Mouse (Mus musculus) midbrain, postnatal 0 days (tissue): ENCODE data around the gene Strip2. TPM values are rescaled to one million over a fixed set of nuclear protein-coding genes. Genes with fewer than 3 reads are reported as not detected.

Source experiments
- ATAC-seq: fragments of 200-750 bp; cut with Nextera tagmentation; 2 replicates; pipeline ENCODE4 v1.8.0; 2017; ENCODE audit warnings: moderate number of reproducible peaks, mild to moderate bottlenecking, moderate TSS enrichment, moderate library complexity; ENCODE audit not compliant: low FRiP score
- DNase-seq: peaks from one replicate; pipeline ENCODE4 v3.0.0-alpha.2; 2015; ENCODE audit warnings: low spot score
- H3K27ac ChIP-seq: fragments of 300-500 bp; sonication (generic); 2 replicates; pipeline ENCODE4 v1.5.1; 2014; ENCODE audit warnings: low read depth, mild to moderate bottlenecking, low read length, mixed read lengths
- H3K27me3 ChIP-seq: fragments of 300-500 bp; sonication (generic); 2 replicates; pipeline ENCODE4 v1.6.1; 2014; ENCODE audit warnings: low read length, control low read depth, mixed read lengths; ENCODE audit not compliant: insufficient read depth
- H3K36me3 ChIP-seq: fragments of 300-500 bp; sonication (generic); 2 replicates; pipeline ENCODE4 v1.6.1; 2014; ENCODE audit warnings: low read length, control low read depth, mixed read lengths; ENCODE audit not compliant: insufficient read depth
- H3K4me1 ChIP-seq: fragments of 300-500 bp; sonication (generic); 2 replicates; pipeline ENCODE4 v1.6.1; 2014; ENCODE audit warnings: mild to moderate bottlenecking, control low read depth, antibody characterized with exemption, low read length, mixed read lengths; ENCODE audit not compliant: insufficient read depth
- H3K4me2 ChIP-seq: fragments of 300-500 bp; sonication (generic); 2 replicates; pipeline ENCODE4 v1.6.1; 2014; ENCODE audit warnings: low read depth, mild to moderate bottlenecking, low read length, mixed read lengths; ENCODE audit not compliant: poor library complexity, severe bottlenecking
- H3K4me3 ChIP-seq: fragments of 300-500 bp; sonication (generic); 2 replicates; pipeline ENCODE4 v1.5.1; 2014; ENCODE audit warnings: low read depth, mild to moderate bottlenecking, low read length, moderate library complexity
- H3K9ac ChIP-seq: fragments of 300-500 bp; sonication (generic); replicated peaks from 2 replicates; pipeline ENCODE4 v1.6.1; 2014; ENCODE audit warnings: mild to moderate bottlenecking, low read length, moderate library complexity, mixed read lengths; ENCODE audit not compliant: poor library complexity, severe bottlenecking
- H3K9me3 ChIP-seq: fragments of 300-500 bp; sonication (generic); 2 replicates; pipeline ENCODE4 v1.6.1; 2016; ENCODE audit warnings: low read length, control low read depth
- CTCF ChIP-seq: IDR thresholded peaks from 2 replicates; pipeline ENCODE4 v1.5.1; 2016; ENCODE audit warnings: antibody characterized with exemption, mild to moderate bottlenecking
- WGBS: fragments of 180-500 bp; shearing (Covaris S2); extraction: QIAGEN DNeasy Blood & Tissue Kit; methylation state at CpG from one replicate; pipeline ENCODE4 v1.1.7; 2014; 5-methylcytosine and 5-hydroxymethylcytosine counted together
- polyA plus RNA-seq: library from polyadenylated mRNA; unstranded; fragments of >200 nt; fragmentation: Nextera tagmentation; extraction: Ambion mirVana; gene quantifications from 2 replicates; pipeline ENCODE4 v1.2.1, GENCODE M21; 2015
- total RNA-seq: library from RNA; depleted of rRNA; stranded (reverse); fragments of >200 nt; gene quantifications from 2 replicates; pipeline ENCODE4 v1.2.3, GENCODE M21; 2014

Strip2 gene
- total and polyA plus RNA-seq, 2 experiments from 2014 or later, result 5.2 to 13.3 TPM

GRCm38 (mm10) chr6:29902256-29902655 is 14.6 kb upstream of the Strip2 start:
- no peaks in the 10 kb centered on the region for H3K4me1 ChIP-seq
- H3K36me3 ChIP-seq, result peaks cover 19% of the 10 kb centered on the region
- H3K27me3 ChIP-seq, result no peaks in the 10 kb centered on the region
- 82% methylated on average over 2 of the region's 2 CpGs for WGBS
- ATAC-seq (no peak), DNase-seq (no peak)
- no peak overlapping the region for H3K4me3 ChIP-seq
- TF ChIP-seq CTCF, result no peak
- no peaks in the 10 kb centered on the region for H3K9me3 ChIP-seq
- no peak overlapping the region for H3K27ac ChIP-seq
- no peak overlapping the region for H3K4me2 ChIP-seq
- H3K9ac ChIP-seq, result no peak overlapping the region

- TF ChIP-seq CTCF, result no peak
- WGBS, result 91% methylated on average over 3 of the region's 3 CpGs
- ATAC-seq, result no peak
- DNase-seq, result no peak
- Histone ChIP-seq H3K9ac (no peak overlapping the region), H3K4me1 (no peaks in the 10 kb centered on the region), H3K27ac (no peak overlapping the region), H3K9me3 (no peaks in the 10 kb centered on the region), H3K27me3 (no peaks in the 10 kb centered on the region), H3K4me3 (no peak overlapping the region), H3K4me2 (no peak overlapping the region), H3K36me3 (peaks cover 16% of the 10 kb centered on the region)
Observed at GRCm38 (mm10) chr6:29903343-29903914, 13.4 kb upstream of the Strip2 start.

GRCm38 (mm10) chr6:29904281-29904680 is 12.5 kb upstream of the Strip2 start:
- WGBS, result 75% methylated on average over 3 of the region's 3 CpGs
- Histone ChIP-seq H3K4me1 (no peaks in the 10 kb centered on the region), H3K36me3 (peaks cover 20% of the 10 kb centered on the region), H3K27ac (no peak overlapping the region), H3K4me3 (no peak overlapping the region), H3K9ac (no peak overlapping the region), H3K27me3 (no peaks in the 10 kb centered on the region), H3K4me2 (no peak overlapping the region), H3K9me3 (no peaks in the 10 kb centered on the region)
- no peak for DNase-seq
- TF ChIP-seq CTCF, result no peak
- ATAC-seq, result no peak

GRCm38 (mm10) chr6:29910631-29911030 is 6.2 kb upstream of the Strip2 start:
- peaks cover 14% of the 10 kb centered on the region for H3K36me3 ChIP-seq
- H3K4me1 ChIP-seq, result no peaks in the 10 kb centered on the region
- H3K27ac ChIP-seq, result no peak overlapping the region
- H3K4me2 ChIP-seq, result no peak overlapping the region
- TF ChIP-seq CTCF, result no peak
- H3K9ac ChIP-seq, result no peak overlapping the region
- WGBS, result 93% methylated on average over 3 of the region's 3 CpGs
- peaks cover 5% of the 10 kb centered on the region for H3K27me3 ChIP-seq
- ATAC-seq (no peak), DNase-seq (peak; percentile 22)
- H3K4me3 ChIP-seq, result no peak overlapping the region
- H3K9me3 ChIP-seq, result no peaks in the 10 kb centered on the region

- Histone ChIP-seq H3K9me3 (no peaks in the 10 kb centered on the region), H3K27me3 (peaks cover 5% of the 10 kb centered on the region), H3K27ac (no peak overlapping the region), H3K4me1 (no peaks in the 10 kb centered on the region), H3K9ac (no peak overlapping the region), H3K4me3 (no peak overlapping the region), H3K4me2 (no peak overlapping the region), H3K36me3 (peaks cover 9% of the 10 kb centered on the region)
- WGBS, result 49% methylated on average over 1 of the region's 1 CpGs
- TF ChIP-seq CTCF, result peak; percentile 50; the same call in 1 of the 2 replicates
- DNase-seq, result no peak
- ATAC-seq, result no peak
Observed at GRCm38 (mm10) chr6:29913673-29914072, 3.1 kb upstream of the Strip2 start.

- peaks cover 5% of the 10 kb centered on the region for H3K27me3 ChIP-seq
Observed at GRCm38 (mm10) chr6:29914136-29914535, 2.7 kb upstream of the Strip2 start.

More at GRCm38 (mm10) chr6:29914136-29914535, 2.7 kb upstream of the Strip2 start:
- no peaks in the 10 kb centered on the region for H3K4me1 ChIP-seq
- H3K4me2 ChIP-seq, result no peak overlapping the region
- no peak overlapping the region for H3K9ac ChIP-seq
- H3K4me3 ChIP-seq, result no peak overlapping the region
- H3K27ac ChIP-seq, result no peak overlapping the region
- DNase-seq (no peak), ATAC-seq (no peak)
- TF ChIP-seq CTCF, result no peak
- peaks cover 6% of the 10 kb centered on the region for H3K36me3 ChIP-seq
- no peaks in the 10 kb centered on the region for H3K9me3 ChIP-seq
